Mouse (Mus musculus): ENCODE data around the gene Olfr884.

The Olfr884 gene

GRCm38 (mm10) chr9:38046255-38046654 is at the start of gene Olfr884:
Olfr884 (plus strand) TSS chr9:38046555.
- no peak for DNase-seq (ENCODE audit: low read depth, low spot score)

GRCm38 (mm10) chr9:37998581-37999204 is 47.7 kb upstream of the Olfr884 start:
- DNase-seq (ENCODE audit: low read depth, low spot score), result no peak

DNA sequence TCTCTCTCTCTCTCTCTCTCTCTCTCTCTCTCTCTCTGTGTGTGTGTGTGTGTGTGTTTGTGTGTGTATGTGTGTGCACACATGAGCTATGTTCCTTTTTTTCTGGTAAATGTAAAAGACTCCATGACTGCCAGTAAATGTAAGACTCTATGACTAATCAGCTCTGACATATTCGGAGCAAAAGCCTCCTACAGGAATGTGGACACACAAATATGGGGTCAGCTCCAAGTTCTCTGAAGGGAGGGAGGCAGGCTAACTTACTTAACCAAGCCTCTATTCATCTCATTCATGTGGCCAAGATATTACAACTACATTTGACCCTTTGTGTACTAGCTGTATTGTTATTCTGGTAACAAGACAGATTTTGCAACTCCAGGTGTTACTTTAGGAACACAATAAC is 46.3 kb upstream of the Olfr884 start:
- DNase-seq (ENCODE audit: low read depth, low spot score), result no peak

DNA sequence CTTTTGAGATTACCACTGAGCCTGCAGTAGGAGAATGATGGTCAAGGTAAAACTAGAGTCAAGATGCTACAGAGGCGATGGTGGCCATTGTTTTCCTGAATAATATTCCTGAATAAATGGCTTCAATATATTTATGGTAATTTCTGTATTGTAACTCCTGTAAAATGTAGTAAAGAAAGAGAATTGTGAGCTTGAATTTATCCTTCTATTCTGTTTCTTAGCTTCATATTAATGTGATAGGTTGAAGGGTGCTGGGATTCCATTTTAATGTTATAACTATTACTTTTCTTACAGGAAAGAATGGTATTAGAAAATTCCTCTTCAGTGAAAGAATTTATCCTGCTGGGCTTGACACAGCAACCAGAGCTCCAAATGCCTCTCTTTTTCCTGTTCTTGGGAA is 20.8 kb upstream of the Olfr884 start, which contains the start of gene Olfr883:
TSS of gene Olfr883 (plus strand) at position 301 of the 400 bp plus-strand sequence.
- DNase-seq (ENCODE audit: low read depth, low spot score), result no peak

DNA sequence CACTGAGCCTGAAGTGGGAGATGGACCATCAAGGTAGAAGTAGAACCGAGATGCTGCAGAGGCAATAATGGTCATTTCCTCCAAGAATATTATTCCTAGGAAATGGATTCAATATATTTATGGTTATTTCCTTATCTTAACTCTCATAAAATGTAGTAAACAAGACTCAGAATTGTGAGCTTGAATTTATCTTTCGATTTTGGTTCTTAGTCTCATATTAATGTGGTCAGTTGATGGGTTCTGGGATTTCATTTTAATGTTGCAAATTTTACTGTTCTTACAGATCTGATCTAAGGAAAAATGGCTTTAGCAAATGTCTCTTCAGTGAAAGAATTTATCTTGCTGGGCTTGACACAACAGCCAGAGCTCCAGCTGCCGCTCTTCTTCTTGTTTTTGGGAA is 14.7 kb downstream of the Olfr884 start, which contains the start of gene Olfr885:
TSS of gene Olfr885 (plus strand) at position 301 of the 400 bp plus-strand sequence.
- DNase-seq (ENCODE audit: low read depth, low spot score), result no peak

GRCm38 (mm10) chr9:38083772-38084171 is 37.4 kb downstream of the Olfr884 start, which contains the start of gene Olfr887:
Olfr887 (plus strand) TSS chr9:38084072.
- DNase-seq (ENCODE audit: low read depth, low spot score), result no peak

Measured in WW6 (cell line).